Mouse (Mus musculus) liver, postnatal 0 days (tissue): ENCODE measurements around the gene Dock3.

ENCODE experiments used
- CTCF ChIP-seq: sonication (generic); IDR thresholded peaks from 2 replicates; pipeline ENCODE4 v1.5.1; 2016; ENCODE audit warnings: antibody characterized with exemption, low read depth
- EP300 ChIP-seq: IDR thresholded peaks from 2 replicates; pipeline ENCODE4 v1.6.1; 2016; ENCODE audit warnings: antibody characterized with exemption, low read depth, mild to moderate bottlenecking

DNA sequence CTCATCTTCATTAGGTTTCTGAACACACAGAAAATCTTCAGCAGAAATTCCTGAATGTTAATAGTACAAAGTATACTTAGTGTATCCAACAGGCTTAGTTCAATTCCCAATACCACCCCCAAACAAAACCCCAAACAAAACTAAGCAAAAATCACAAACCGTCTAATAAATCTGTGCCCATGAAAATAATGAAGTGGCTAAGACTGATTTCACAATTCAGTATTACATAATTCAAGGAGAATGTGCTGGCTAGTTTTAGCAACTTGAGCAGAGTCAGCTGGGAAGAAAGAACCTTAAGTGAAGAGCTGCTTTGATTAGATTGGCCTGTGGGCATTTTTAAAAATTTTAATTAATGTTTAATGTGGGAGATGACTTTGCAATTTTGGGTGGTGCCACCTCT lies 273.3 kb downstream of the Dock3 start:
- TF ChIP-seq CTCF (no peak), EP300 (no peak)
